Mouse (Mus musculus): ENCODE measurements around the gene Orai1.

Gene Orai1

GRCm38 (mm10) chr5:123061402-123061749 is 46.5 kb downstream of the Orai1 start:
- in situ Hi-C loops (cut with MboI, MseI): loop anchor here (5.0 to 10.0 kb wide), 2 partner anchors 73 to 111 kb away; partner anchors contain the start of gene Rhof

GRCm38 (mm10) chr5:123063141-123063540 is 48.3 kb downstream of the Orai1 start:
- in situ Hi-C loops (cut with MboI, MseI): loop anchor here (5.0 to 10.0 kb wide), 2 partner anchors 72 to 109 kb away; partner anchors contain the start of gene Rhof

- in situ Hi-C loops (cut with MboI, MseI): loop anchor here (5.0 to 10.0 kb wide), 2 partner anchors 71 to 108 kb away; partner anchors contain the start of gene Rhof
Observed at GRCm38 (mm10) chr5:123064207-123064606, 49.3 kb downstream of the Orai1 start.

GRCm38 (mm10) chr5:123067395-123067995 is 52.6 kb downstream of the Orai1 start:
- in situ Hi-C loops (cut with MboI, MseI): loop anchor here (10.0 kb wide), 1 partner anchor 67 kb away; the partner anchor contains the start of gene Rhof

GRCm38 (mm10) chr5:123068115-123068514 is 53.2 kb downstream of the Orai1 start, which contains the start of gene Tmem120b:
Gene Tmem120b (plus strand): TSS chr5:123068415.
- in situ Hi-C loops (cut with MboI, MseI): loop anchor here (10.0 kb wide), 1 partner anchor 67 kb away; the partner anchor contains the start of gene Rhof

- in situ Hi-C loops (cut with MboI, MseI): loop anchor here (10.0 kb wide), 1 partner anchor 66 kb away; the partner anchor contains the start of gene Rhof
Observed at GRCm38 (mm10) chr5:123068714-123069113, 53.8 kb downstream of the Orai1 start.

GRCm38 (mm10) chr5:123075576-123076418 is 60.9 kb downstream of the Orai1 start:
- in situ Hi-C loops (cut with MboI, MseI): loop anchor here (5.0 kb wide), 1 partner anchor 42 kb away; no protein-coding TSS in a partner anchor

- in situ Hi-C loops (cut with MboI, MseI): loop anchor here (5.0 kb wide), 1 partner anchor 41 kb away; no protein-coding TSS in a partner anchor
Observed at GRCm38 (mm10) chr5:123076419-123077281, 61.8 kb downstream of the Orai1 start.

GRCm38 (mm10) chr5:123079568-123079967 is 64.7 kb downstream of the Orai1 start:
- in situ Hi-C loops (cut with MboI, MseI): loop anchor here (5.0 kb wide), 1 partner anchor 38 kb away; no protein-coding TSS in a partner anchor

GRCm38 (mm10) chr5:123080041-123080440 is 65.2 kb downstream of the Orai1 start:
- in situ Hi-C loops (cut with MboI, MseI): no loop called here

Data from T-helper 1 cell (primary cell).